Mouse (Mus musculus) MN1 (cell line): ENCODE data around the gene Btk.

ENCODE experiments used
- DNase-seq: peaks from one replicate; pipeline ENCODE4 v3.0.0-alpha.2; 2016; ENCODE audit warnings: low spot score

The Btk gene

GRCm38 (mm10) chrX:134582888-134583669, at the start of gene Btk:
Gene Btk (minus strand): TSS chrX:134583570.
- no peak for DNase-seq

DNA sequence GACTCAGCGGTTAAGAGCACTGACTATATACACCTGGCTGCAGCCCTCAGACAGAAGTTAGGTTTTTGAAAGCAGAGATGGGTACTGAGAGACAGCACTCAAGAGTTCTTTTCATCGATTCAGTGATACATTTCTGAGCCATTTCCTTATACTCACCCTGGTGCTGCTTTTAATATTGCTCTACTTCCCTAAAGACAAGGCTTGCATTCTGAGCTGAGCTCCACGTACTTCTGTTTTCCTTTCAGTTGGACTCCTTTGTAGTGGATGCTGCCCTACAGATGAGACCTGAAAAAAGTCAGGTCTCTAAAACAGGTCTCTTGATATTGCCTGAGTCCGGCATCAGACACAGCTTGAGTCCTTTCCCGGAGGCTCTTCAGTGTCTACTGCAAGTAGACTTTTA, 49.3 kb upstream of the Btk start:
- no peak for DNase-seq

DNA sequence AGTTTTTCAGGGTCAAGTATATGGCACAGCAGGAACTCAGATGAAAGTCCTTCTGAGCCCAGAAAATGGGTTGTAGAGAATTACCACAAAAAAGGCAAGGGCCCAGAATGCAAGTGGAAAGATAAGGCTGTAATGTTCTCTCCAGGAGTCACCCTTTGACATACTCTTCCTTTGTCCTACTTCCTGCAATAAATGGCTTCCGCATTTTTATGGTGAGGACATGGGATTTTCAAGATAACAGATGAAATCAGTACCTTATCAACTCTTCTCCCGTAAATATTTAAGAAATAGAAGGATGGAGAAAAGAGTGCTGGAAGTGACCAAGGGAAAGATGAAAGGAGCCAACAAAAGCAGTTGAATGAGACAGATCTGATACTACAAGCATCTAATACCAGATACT, 44.8 kb upstream of the Btk start:
- no peak for DNase-seq

DNA sequence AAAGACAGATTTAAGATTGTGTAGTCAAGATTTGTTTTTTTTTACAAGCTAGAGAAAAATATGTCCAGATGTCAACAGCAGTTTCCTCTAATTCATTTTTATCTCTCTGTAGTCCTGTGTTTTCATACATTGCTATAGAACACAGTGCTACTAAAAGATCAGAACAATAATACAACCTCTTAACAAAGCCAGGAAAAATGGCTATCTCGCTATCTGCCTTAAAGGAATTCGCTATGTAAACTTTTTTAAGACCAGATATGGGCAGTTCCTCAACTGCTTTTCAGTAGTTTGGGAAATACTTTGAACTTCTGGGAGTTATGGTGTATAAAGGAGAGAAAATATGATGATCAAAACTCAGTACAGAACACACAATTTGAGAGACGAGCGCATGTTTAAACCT, 40.0 kb upstream of the Btk start:
- DNase-seq = no peak

GRCm38 (mm10) chrX:134621685-134622084, 38.3 kb upstream of the Btk start:
- DNase-seq = no peak

DNA sequence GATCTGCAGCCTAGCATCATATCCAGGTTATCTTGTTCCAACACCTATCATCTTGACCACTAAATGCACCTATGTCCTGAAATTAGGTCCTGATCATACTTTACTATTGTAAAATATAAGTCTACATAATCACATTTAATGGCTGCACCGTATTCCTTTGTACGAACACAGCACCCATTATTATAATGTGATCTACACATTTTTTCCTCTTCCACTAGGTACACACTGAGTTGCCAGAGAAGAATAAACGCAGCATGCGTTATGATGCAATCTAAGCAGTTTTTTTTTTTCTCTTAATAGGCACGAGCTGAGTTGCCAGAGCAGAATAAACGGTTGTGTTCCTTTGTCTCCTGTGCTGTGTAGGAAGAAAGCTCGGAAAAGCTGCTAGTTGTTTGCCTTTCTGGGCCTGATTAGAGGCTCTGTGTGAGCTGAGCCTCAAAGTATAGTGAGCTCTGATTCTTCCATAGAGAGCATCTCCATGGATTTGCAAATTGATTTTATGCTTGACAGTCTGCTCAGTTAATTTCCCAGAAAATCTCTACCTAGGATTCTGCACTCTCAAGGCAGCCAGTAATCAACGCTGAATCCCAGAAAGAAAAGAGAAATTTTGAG, 37.0 kb upstream of the Btk start:
- DNase-seq = peak; percentile 20

- DNase-seq = no peak
These were observed 36.3 kb upstream of the Btk start for GRCm38 (mm10) chrX:134619695-134620094.

DNA sequence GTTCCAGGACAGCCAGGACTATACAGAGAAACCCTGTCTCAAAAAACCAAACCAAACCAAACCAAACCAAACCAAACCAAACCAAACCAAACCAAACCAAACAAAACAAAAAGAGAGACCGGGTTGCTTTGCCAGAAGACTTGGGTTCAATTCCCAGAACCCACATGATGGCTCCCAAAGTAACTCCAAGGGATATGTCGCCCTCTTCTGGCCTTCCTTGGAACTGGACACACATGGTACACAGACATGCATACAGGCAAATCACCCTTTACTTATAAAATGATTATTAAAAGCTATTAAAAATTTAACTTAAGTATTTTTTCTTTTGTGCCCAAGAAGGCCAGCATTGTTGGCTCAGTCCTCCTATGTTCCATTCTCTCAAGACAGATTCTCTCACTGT, 30.9 kb upstream of the Btk start:
- DNase-seq = no peak

DNA sequence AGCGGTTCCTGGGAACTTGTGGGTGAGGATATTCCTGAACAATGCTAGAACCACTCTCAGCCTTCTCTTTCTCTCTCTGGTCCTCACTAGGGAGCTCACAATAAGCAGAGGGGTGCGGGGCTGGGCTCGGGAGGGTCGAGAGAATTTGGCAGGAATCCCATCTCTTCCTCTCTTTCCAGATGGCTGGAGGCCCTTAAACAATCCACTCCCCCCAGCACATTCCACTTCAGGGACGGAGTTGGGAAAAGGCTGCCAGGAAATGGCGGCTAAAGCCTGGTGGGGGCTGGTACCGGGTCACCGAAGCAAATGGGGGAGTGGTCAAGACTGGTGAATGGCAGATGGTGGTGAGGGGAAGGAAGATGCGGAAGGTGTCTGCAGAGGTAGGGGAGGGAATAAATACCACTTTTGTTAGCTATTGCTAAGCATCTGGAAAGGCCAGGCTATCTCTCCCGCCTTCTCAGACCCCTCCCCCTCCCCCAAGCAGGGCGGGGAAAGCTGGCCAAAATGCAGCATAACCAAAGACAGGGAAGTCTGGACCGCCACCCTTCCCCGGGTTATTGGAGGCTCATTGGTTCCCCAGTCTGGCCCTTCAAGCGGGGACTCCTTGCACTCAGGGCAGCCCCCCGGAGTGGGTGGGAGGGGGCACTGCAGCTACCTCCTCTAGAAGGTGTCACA, 29.1 kb upstream of the Btk start:
- DNase-seq = peak; percentile 56

- DNase-seq = no peak
These were observed 27.6 kb upstream of the Btk start for GRCm38 (mm10) chrX:134610984-134611383.

GRCm38 (mm10) chrX:134609472-134609871, 26.1 kb upstream of the Btk start:
- DNase-seq = peak; percentile 37

- DNase-seq = peak; percentile 48
These were observed 18.2 kb upstream of the Btk start for GRCm38 (mm10) chrX:134601380-134602120.

GRCm38 (mm10) chrX:134600659-134601379, 17.4 kb upstream of the Btk start, which contains the start of the genes Gla and Hnrnph2:
Gene Gla (minus strand): TSS chrX:134601125.
Gene Hnrnph2 (plus strand): TSS chrX:134601179.
- peak; percentile 95 for DNase-seq

GRCm38 (mm10) chrX:134599922-134600565, 16.7 kb upstream of the Btk start:
- DNase-seq = peak; percentile 30

GRCm38 (mm10) chrX:134589836-134590235, 6.5 kb upstream of the Btk start:
- DNase-seq = no peak

DNA sequence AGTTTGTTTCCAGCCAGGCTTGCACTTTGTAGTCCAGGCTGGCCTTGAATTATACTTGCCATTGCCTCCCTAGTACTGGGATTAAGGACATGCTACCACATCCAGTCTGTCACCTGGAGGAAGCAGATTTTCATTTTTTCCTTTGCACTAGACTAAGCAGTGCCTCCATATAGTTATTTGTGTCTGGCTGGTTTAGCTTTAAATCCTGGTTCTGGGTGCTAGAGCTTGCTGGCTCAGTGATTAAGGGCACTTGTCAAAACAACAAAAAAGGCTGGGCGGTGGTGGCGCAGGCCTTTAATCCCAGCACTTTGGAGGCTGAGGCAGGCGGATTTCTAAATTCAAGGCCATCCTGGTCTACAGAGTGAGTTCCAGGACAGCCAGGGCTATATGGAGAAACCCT, 5.6 kb upstream of the Btk start:
- DNase-seq = no peak

GRCm38 (mm10) chrX:134588261-134588660, 4.9 kb upstream of the Btk start:
- DNase-seq = no peak

DNA sequence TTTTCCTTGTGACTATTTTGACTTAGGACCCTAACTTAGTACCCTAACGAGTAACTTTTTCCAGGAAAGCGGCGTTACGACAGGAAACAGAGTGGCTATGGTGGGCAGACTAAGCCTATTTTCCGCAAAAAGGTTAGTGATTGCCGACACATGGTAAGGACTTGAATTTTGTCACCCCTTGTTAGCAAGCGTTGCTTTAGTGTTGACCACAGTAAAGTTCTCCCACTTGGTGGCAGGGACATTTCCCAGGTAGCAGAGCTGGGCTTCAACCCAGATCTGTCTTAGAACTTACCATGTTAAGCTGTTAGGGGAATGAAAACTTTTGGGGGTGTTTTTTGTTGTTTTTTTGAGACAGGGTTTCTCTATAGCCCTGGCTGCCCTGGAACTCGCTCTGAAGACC, 3.1 kb upstream of the Btk start:
- DNase-seq = no peak

- DNase-seq = peak; percentile 90
These were observed 2.0 kb upstream of the Btk start, which contains the start of gene Rpl36a for GRCm38 (mm10) chrX:134585103-134586002. Gene Rpl36a (plus strand): TSS chrX:134585654.

- DNase-seq = no peak
These were observed 1.1 kb downstream of the Btk start for GRCm38 (mm10) chrX:134582270-134582669.
